Mouse (Mus musculus) embryo, embryonic 9.5 days (tissue): ENCODE measurements around the gene Myl4.

Experiments
- DNase-seq: peaks from one replicate; pipeline ENCODE4 v3.0.0-alpha.2; 2017; ENCODE audit errors: extremely low spot score

The Myl4 gene

GRCm38 (mm10) chr11:104630185-104630835 lies 79.8 kb downstream of the Myl4 start:
- DNase-seq, result no peak

GRCm38 (mm10) chr11:104631306-104631705 lies 80.8 kb downstream of the Myl4 start:
- DNase-seq, result no peak

GRCm38 (mm10) chr11:104637010-104637409 lies 86.5 kb downstream of the Myl4 start:
- DNase-seq, result no peak

DNA sequence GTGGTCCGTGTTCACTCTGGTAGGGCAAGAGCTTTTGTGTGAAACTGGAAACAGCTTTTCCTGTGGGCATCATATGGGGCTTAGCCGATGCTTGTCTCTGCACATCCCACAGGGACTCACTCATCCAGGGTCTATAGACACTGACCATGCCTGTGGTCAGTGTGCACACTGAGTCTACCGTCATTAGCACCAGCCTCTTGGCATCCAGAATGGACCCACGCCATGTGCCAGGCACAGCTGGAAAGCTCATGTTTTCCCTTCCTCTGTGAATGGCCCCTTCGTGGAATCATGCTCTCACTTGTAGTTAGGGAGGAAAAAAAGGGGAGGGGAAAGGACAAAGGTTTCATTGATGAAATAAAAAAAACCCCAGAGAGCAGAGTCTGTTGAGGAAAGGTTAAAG lies 87.5 kb downstream of the Myl4 start:
- no peak for DNase-seq

GRCm38 (mm10) chr11:104638906-104639305 lies 88.4 kb downstream of the Myl4 start:
- DNase-seq, result no peak

- no peak for DNase-seq
Measured at GRCm38 (mm10) chr11:104639634-104640033, 89.2 kb downstream of the Myl4 start.

GRCm38 (mm10) chr11:104640894-104641293 lies 90.4 kb downstream of the Myl4 start:
- no peak for DNase-seq

- DNase-seq, result no peak
Measured at GRCm38 (mm10) chr11:104643236-104643635, 92.8 kb downstream of the Myl4 start.
